Mouse (Mus musculus): ENCODE measurements around the gene Slc12a3.

DNA sequence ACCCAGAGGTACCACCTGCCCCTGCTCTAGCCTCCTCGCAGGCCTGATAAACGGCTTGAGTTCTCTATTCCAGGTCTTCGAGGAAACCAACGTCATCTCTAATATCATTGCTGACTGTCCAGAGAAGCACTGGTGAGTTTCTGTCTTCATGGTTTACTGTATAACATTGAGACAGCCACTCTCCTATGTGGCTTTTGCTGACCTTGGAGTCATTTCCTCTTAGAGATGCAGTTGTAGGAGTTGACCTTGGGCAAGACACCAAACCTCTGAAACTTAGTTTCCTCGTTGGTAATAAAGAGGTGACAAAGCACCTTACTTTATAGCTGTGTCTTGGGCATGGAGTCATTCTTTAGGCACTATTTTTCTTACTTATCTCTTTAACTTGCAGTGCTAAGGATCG lies 83.5 kb downstream of the Slc12a3 start:
- no peak for TF ChIP-seq CTCF (IDR thresholded peaks at IDR 0.05; ENCODE audit: control insufficient read depth, insufficient read depth, insufficient read length)
- no peak for TF ChIP-seq MAX (IDR thresholded peaks at IDR 0.05)
- no peak for TF ChIP-seq USF1 (IDR thresholded peaks at IDR 0.05; ENCODE audit: low read depth)
- no peak for TF ChIP-seq MYOD1 (IDR thresholded peaks at IDR 0.05; ENCODE audit: control insufficient read depth, insufficient read length, low read depth)
- no peak for TF ChIP-seq CEBPB (IDR thresholded peaks at IDR 0.05; ENCODE audit: low read depth)

Measured in C2C12 (cell line).